Mouse (Mus musculus) B cell, adult (primary cell): ENCODE measurements around the gene Gm4305. TPM values are rescaled to one million over a fixed set of nuclear protein-coding genes. Genes with fewer than 3 reads are reported as not detected.

ENCODE experiments used
- total RNA-seq: library from RNA; stranded (reverse); gene quantifications from 4 replicates; pipeline ENCODE4 v1.2.4, GENCODE M21; 2023; ENCODE audit not compliant: inconsistent age

The Gm4305 gene
- total RNA-seq = not detected in 4 replicates

DNA sequence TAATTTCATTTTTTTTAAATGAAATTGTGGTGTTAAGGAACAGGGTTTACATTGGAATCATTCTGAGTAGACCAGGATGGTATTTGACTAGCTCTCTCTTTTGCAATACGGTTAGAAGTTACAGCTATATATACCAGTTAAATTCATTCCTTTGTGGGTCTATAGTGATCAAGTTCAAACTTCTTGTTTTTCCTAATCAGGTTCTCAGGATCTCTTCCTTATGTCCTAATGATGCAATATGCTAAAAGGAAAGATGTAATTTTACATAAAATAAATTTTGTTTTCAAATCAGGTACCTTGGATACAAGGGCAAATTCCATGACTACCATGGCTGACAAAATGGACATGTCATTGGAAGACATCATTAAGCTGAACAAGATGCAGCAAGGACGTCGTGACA lies at the start of gene Gm4305:
TSS of gene Gm4305 (plus strand) at position 301 of the 400 bp plus-strand sequence.

DNA sequence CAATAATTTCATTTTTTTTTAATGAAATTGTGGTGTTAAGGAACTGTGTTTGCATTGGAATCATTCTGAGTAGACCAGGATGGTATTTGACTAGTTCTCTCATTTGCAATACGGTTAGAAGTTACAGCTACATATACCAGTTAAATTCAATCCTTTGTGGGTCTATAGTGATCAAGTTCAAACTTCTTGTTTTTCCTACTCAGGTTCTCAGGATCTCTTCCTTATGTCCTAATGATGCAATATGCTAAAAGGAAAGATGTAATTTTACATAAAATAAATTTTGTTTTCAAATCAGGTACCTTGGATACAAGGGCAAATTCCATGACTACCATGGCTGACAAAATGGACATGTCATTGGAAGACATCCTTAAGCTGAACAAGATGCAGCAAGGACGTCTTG lies 15.5 kb upstream of the Gm4305 start, which contains the start of gene Gm4301:
TSS of gene Gm4301 (plus strand) at position 301 of the 400 bp plus-strand sequence.

DNA sequence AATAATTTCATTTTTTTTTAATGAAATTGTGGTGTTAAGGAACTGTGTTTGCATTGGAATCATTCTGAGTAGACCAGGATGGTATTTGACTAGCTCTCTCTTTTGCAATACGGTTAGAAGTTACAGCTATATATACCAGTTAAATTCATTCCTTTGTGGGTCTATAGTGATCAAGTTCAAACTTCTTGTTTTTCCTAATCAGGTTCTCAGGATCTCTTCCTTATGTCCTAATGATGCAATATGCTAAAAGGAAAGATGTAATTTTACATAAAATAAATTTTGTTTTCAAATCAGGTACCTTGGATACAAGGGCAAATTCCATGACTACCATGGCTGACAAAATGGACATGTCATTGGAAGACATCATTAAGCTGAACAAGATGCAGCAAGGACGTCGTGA lies 10.4 kb upstream of the Gm4305 start, which contains the start of gene Gm4302:
TSS of gene Gm4302 (plus strand) at position 301 of the 400 bp plus-strand sequence.

DNA sequence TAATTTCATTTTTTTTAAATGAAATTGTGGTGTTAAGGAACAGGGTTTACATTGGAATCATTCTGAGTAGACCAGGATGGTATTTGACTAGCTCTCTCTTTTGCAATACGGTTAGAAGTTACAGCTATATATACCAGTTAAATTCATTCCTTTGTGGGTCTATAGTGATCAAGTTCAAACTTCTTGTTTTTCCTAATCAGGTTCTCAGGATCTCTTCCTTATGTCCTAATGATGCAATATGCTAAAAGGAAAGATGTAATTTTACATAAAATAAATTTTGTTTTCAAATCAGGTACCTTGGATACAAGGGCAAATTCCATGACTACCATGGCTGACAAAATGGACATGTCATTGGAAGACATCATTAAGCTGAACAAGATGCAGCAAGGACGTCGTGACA lies 5.2 kb upstream of the Gm4305 start, which contains the start of gene Gm4303:
TSS of gene Gm4303 (plus strand) at position 301 of the 400 bp plus-strand sequence.

DNA sequence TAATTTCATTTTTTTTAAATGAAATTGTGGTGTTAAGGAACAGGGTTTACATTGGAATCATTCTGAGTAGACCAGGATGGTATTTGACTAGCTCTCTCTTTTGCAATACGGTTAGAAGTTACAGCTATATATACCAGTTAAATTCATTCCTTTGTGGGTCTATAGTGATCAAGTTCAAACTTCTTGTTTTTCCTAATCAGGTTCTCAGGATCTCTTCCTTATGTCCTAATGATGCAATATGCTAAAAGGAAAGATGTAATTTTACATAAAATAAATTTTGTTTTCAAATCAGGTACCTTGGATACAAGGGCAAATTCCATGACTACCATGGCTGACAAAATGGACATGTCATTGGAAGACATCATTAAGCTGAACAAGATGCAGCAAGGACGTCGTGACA lies 10.1 kb downstream of the Gm4305 start, which contains the start of gene Gm4307:
TSS of gene Gm4307 (plus strand) at position 301 of the 400 bp plus-strand sequence.

DNA sequence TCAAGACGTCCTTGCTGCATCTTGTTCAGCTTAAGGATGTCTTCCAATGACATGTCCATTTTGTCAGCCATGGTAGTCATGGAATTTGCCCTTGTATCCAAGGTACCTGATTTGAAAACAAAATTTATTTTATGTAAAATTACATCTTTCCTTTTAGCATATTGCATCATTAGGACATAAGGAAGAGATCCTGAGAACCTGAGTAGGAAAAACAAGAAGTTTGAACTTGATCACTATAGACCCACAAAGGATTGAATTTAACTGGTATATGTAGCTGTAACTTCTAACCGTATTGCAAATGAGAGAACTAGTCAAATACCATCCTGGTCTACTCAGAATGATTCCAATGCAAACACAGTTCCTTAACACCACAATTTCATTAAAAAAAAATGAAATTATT lies 31.6 kb downstream of the Gm4305 start, which contains the start of gene Gm4312:
TSS of gene Gm4312 (minus strand) at position 101 of the 400 bp plus-strand sequence.

Other genes starting within 250 kb of the Gm4305 start
- not detected in 4 replicates for gene Gm4301, start 15.4 kb upstream of the Gm4305 start, total RNA-seq
- gene Gm4302, start 10.3 kb upstream of the Gm4305 start, total RNA-seq = not detected in 4 replicates
- not detected in 4 replicates for gene Gm4303, start 5.1 kb upstream of the Gm4305 start, total RNA-seq
- not detected in 4 replicates for gene Gm4307, start 10.2 kb downstream of the Gm4305 start, total RNA-seq
- gene Gm4312, start 31.5 kb downstream of the Gm4305 start, total RNA-seq = not detected in 4 replicates
- gene Tmtc3, start 136.3 kb downstream of the Gm4305 start, total RNA-seq = 1.4 to 2.5 TPM (median 1.7 TPM) in 4 replicates
- gene Cep290, start 136.5 kb downstream of the Gm4305 start, total RNA-seq = 2.9 to 4.9 TPM (median 3.2 TPM) in 4 replicates
- 3.3 to 8.0 TPM (median 4.8 TPM) in 4 replicates for gene 4930430F08Rik, start 239.3 kb downstream of the Gm4305 start, total RNA-seq
- gene 1700017N19Rik, start 239.4 kb downstream of the Gm4305 start, total RNA-seq = not detected in 4 replicates